Mouse (Mus musculus) olfactory bulb, adult 2 months (tissue): ENCODE measurements around the gene Kif21a. TPM values are rescaled to one million over a fixed set of nuclear protein-coding genes. Genes with fewer than 3 reads are reported as not detected.

Experiments used
- H3K27ac ChIP-seq: fragments of 200-500 bp; 2 replicates; pipeline ENCODE4 v1.5.1; 2012; ENCODE audit warnings: low read depth, low read length; ENCODE audit not compliant: insufficient read depth
- H3K4me1 ChIP-seq: fragments of 200-500 bp; 2 replicates; pipeline ENCODE4 v1.6.1; 2012; ENCODE audit warnings: low read length; ENCODE audit not compliant: control insufficient read depth, insufficient read depth
- H3K4me3 ChIP-seq: fragments of 200-500 bp; 2 replicates; pipeline ENCODE4 v1.5.1; 2012; ENCODE audit warnings: mild to moderate bottlenecking, low read depth, low read length, moderate library complexity; ENCODE audit not compliant: insufficient read depth
- CTCF ChIP-seq: fragments of 200-500 bp; IDR thresholded peaks from 2 replicates; pipeline ENCODE4 v1.5.1; 2012; ENCODE audit warnings: low read depth, mild to moderate bottlenecking, low read length, moderate library complexity; ENCODE audit not compliant: insufficient read depth
- POLR2A ChIP-seq: fragments of 200-500 bp; IDR thresholded peaks from 2 replicates; pipeline ENCODE4 v1.6.1; 2012; ENCODE audit warnings: mild to moderate bottlenecking, low read depth, low read length, moderate library complexity; ENCODE audit not compliant: insufficient read depth
- WGBS: fragments of 180-500 bp; shearing (Covaris S2); methylation state at CpG from one replicate; pipeline ENCODE4 v1.1.7; 2018; 5-methylcytosine and 5-hydroxymethylcytosine counted together
- polyA plus RNA-seq: library from polyadenylated mRNA; stranded (reverse); fragments of >200 nt; gene quantifications from 2 replicates; pipeline ENCODE4 v1.2.4, GENCODE M21; 2012; ENCODE audit warnings: low replicate concordance; ENCODE audit not compliant: missing spikeins, insufficient read depth, insufficient read length

The Kif21a gene
- polyA plus RNA-seq, 1 experiment: not detected

DNA sequence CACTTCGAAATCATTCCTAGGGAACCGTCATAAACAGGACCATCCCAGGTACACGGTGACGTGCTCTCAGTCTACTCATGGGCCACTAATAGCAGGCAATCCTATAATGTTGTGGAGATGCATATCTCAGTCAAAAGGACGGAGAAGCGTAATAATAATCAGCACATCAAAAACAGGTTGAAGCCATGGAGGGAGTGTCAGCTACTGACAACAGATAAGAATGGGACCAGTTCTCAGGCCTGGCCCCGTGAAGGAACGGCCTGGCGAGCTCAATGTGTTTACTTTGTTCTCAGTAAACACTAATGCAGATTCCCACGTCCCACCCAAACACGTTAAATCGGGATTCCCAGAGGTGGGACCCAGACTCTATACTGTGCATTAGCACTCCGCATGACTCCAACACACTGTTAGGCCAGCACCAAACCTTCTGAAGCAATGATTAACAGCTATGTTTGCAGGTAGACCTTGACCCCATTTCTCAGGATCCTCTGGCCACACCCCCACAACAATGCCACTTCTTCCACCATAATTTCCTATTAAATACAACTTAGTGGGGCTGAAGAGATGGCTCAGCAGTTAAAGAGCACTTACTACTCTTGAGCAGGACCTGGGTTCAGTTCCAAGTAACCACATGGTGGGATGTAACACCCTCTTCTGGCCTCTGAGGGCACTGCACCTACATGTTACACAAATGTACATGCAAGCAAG is 42.5 kb downstream of the Kif21a start:
- peaks cover 4% of the 10 kb centered on the region; the same call in 1 of the 2 replicates for H3K4me1 ChIP-seq
- no peak overlapping the region for H3K4me3 ChIP-seq
- WGBS: 92% methylated on average over 13 of the region's 13 CpGs
- H3K27ac ChIP-seq: no peak overlapping the region
- no peak for TF ChIP-seq CTCF
- TF ChIP-seq POLR2A: no peak

DNA sequence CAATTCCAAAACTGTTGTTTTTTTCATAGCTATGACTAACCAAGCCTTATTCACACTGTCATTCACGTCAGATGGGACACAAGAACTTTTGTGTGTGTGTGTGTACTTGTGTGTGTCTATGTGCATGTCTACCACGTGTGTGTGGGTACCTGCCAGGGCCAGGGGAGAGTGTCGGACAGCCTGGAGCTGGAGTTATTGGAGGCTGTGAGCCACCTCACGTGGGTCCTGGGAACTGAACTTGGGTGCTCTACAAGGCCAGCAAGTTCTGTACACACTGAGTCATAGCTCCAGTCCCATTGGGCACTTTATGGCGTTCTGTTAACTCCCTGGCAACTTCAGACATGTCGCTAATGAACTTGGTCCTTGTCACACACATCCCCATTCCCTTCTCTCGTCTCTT is 45.0 kb downstream of the Kif21a start:
- no peak for TF ChIP-seq CTCF
- no peak for TF ChIP-seq POLR2A
- 87% methylated on average over 7 of the region's 7 CpGs for WGBS
- Histone ChIP-seq H3K27ac (no peak overlapping the region), H3K4me3 (no peak overlapping the region), H3K4me1 (peaks cover 7% of the 10 kb centered on the region)

DNA sequence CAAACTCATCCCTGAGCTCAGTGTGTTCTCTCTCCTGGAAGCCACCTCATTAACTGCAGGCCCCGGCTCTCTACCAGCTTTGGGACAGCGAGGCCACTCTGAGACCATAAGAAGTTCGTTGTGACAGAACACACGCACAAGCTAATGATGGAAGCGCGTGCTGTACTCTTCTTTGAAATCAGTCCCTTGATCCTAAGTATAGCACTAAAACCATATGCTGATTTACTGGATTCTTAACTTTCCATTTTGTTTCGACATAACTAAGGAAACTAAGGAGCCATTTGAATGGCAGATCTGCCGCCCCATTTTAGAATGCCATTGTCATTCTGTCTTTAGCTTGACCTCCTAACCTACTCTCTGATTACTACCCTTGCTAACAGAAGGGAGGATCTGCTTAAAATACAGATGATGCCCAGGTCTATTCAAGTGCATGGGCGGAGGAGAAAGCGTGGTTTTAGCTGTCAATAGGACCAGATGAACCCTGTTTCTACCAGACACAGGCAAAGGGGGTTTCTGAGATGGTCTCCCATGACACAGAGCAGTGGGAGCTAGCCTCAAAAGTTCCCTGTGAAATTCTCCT is 48.6 kb downstream of the Kif21a start:
- 85% methylated on average over 10 of the region's 10 CpGs for WGBS
- no peak overlapping the region for H3K4me3 ChIP-seq
- TF ChIP-seq CTCF (no peak), POLR2A (no peak)
- H3K4me1 ChIP-seq: peaks cover 7% of the 10 kb centered on the region
- H3K27ac ChIP-seq: no peak overlapping the region

DNA sequence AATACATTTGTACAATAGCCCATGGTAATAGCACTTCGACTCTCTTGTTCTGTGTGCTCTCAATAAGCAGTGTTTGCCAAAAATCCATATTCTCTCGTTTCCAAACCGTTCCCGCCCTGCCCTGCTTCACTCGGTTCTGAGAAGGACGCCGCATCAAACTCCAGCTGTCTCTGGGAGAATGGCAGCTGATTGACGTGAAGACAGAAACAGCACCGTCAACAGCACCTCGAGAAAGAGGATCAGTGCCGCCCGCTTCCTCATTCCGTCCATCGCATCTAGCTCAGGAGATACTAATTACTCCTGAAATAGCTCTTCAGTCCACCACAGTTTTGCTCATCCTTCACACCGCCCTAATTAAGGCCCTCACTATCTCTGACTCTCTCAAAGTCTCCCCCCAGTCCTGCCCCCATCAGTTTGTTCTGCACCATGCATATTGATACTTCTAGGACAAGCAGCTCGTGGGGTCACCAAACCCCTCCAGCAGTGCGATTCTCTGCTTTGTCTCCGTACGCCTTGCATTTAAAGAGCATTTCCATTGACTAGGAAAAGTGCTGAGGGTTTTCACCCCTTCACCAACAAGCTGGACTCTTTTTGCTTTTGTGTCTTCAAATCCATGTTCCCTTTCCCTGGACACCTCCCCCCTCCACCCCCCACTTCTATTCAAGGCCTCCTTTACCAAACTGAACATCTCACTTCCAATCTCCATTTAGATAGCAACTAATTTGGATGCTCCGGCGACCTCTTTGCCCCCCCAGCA is 49.3 kb downstream of the Kif21a start:
- Histone ChIP-seq H3K4me1 (peaks cover 7% of the 10 kb centered on the region), H3K27ac (no peak overlapping the region), H3K4me3 (no peak overlapping the region)
- TF ChIP-seq CTCF: no peak
- 50% methylated on average over 21 of the region's 21 CpGs for WGBS

DNA sequence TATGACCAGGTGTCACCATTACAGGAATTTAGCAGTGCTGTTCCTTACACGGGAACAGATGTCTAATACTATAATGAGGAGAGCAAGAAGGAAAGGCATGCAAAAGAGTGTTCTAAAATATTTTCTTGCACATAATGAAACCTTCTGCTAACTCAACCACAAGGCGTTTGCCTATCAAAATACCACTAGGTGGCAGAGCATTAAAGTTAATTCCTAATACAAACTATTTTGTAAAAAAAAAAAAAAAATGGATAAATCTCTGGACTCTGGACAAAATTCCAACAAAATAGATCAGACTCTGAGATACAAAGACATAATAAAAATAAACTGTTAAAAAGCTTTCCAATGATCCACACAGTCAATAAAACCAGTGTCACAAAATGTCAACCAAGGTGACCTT is 56.9 kb downstream of the Kif21a start:
- WGBS: 48% methylated on average over 2 of the region's 2 CpGs
- no peak for TF ChIP-seq POLR2A
- TF ChIP-seq CTCF: no peak
- H3K4me3 ChIP-seq: no peak overlapping the region
- H3K27ac ChIP-seq: no peak overlapping the region
- no peaks in the 10 kb centered on the region for H3K4me1 ChIP-seq

DNA sequence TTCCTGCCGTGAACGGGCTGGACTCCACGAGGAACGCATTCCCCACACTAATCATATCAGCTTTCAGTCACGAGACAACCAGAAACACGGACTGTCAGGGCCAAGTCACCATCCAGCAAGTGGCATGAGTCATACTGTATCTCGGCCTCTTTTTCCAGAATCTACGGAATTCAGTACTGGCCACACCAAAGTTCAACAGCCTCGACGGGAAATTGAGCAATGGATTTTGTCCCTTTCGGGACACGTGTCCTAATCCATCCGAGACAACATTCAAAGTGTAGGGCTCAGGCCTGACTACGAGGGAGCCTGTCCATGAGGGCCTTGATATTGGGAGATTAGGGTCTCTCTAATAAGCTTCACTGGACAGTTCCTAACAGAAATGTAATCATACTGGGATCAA is 57.4 kb downstream of the Kif21a start:
- TF ChIP-seq POLR2A (no peak), CTCF (no peak)
- 90% methylated on average over 14 of the region's 14 CpGs for WGBS

DNA sequence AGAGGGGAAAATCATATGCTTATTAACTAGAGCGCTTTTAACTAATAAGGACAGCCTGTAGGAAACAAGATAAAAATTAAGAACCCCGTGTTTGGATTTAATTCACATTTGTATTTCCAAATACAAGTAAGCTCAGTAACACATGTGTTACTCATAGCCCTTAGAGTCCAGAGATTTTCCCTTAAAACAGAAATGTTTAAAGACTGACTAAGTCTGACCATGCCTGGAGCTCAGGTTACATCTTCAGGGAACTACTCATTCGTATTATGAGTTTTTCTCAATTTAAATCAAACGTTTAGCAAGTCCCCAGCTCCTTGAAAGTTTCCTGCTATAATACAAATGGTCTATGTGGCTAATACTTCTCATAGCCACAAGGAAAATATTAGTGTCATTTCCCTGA is 57.9 kb downstream of the Kif21a start:
- WGBS: 78% methylated on average over 4 of the region's 4 CpGs
- TF ChIP-seq POLR2A (no peak), CTCF (no peak)
- no peaks in the 10 kb centered on the region for H3K4me1 ChIP-seq
- no peak overlapping the region for H3K4me3 ChIP-seq
- no peak overlapping the region for H3K27ac ChIP-seq

More for the DNA sequence above, 57.4 kb downstream of the Kif21a start:
- Histone ChIP-seq H3K4me1 (no peaks in the 10 kb centered on the region), H3K27ac (no peak overlapping the region), H3K4me3 (no peak overlapping the region)

- H3K27ac ChIP-seq: no peak overlapping the region
- 79% methylated on average over 12 of the region's 12 CpGs for WGBS
- no peak for TF ChIP-seq CTCF
- TF ChIP-seq POLR2A: no peak
- no peak overlapping the region for H3K4me3 ChIP-seq
- peaks cover 3% of the 10 kb centered on the region; the same call in 1 of the 2 replicates for H3K4me1 ChIP-seq
Measured at GRCm38 (mm10) chr15:90987714-90988250, 62.0 kb downstream of the Kif21a start.

DNA sequence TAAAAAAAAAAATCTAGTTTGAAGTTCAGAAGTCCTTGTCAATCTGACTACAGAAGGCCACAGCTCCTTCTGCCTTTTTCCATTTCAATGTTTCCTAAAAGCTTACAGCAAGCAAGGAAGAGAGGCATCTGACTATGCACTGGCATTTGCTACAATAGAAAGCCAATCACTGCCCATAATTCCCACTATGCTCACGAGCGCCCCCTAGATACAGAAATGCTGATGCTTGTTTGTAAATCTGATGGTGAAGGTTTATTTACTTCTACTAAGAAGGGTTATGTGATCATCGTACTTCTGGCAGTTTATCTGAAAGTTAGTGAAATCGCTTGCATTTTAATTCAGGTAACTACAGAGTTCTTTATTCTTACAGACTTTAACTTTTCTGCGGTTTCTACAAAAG is 73.8 kb downstream of the Kif21a start:
- no peak overlapping the region for H3K27ac ChIP-seq
- 78% methylated on average over 5 of the region's 5 CpGs for WGBS
- TF ChIP-seq POLR2A (no peak), CTCF (no peak)
- no peak overlapping the region for H3K4me3 ChIP-seq
- H3K4me1 ChIP-seq: no peaks in the 10 kb centered on the region
